Mouse (Mus musculus) C2C12 (cell line): ENCODE results near the gene Cacng8. TPM values are rescaled to one million over a fixed set of nuclear protein-coding genes. Genes with fewer than 3 reads are reported as not detected.

Experiments
- H3K27me3 ChIP-seq: one replicate; pipeline ENCODE4 v1.6.1; 2011; ENCODE audit not compliant: control insufficient read depth, insufficient read depth, insufficient read length
- H3K36me3 ChIP-seq: one replicate; pipeline ENCODE4 v1.6.1; 2011; ENCODE audit not compliant: control insufficient read depth, insufficient read depth
- H3K4me3 ChIP-seq: one replicate; pipeline ENCODE4 v1.5.1; 2011; ENCODE audit warnings: mild to moderate bottlenecking, control low read depth; ENCODE audit not compliant: poor library complexity, insufficient read depth, severe bottlenecking
- H3K79me2 ChIP-seq: one replicate; pipeline ENCODE4 v1.6.1; 2011; ENCODE audit not compliant: control insufficient read depth, insufficient read depth
- H3K79me3 ChIP-seq: one replicate; pipeline ENCODE4 v1.6.1; 2011; ENCODE audit warnings: low read depth, control low read depth
- H3ac ChIP-seq: one replicate; pipeline ENCODE3; 2011; ENCODE audit warnings: low read depth; ENCODE audit not compliant: control insufficient read depth, insufficient read length
- CEBPB ChIP-seq: IDR thresholded peaks from one replicate; pipeline ENCODE4 v1.6.1; 2011; ENCODE audit warnings: low read depth, mild to moderate bottlenecking, control low read depth, moderate library complexity
- CTCF ChIP-seq: IDR thresholded peaks from one replicate; pipeline ENCODE4 v1.5.1; 2011; ENCODE audit not compliant: control insufficient read depth, insufficient read depth, insufficient read length
- FOSL1 ChIP-seq: IDR thresholded peaks from one replicate; pipeline ENCODE4 v1.8.0; 2011; ENCODE audit warnings: mild to moderate bottlenecking, low read length; ENCODE audit not compliant: poor library complexity, insufficient read depth, severe bottlenecking
- MAX ChIP-seq: IDR thresholded peaks from one replicate; pipeline ENCODE4 v1.6.1; 2011; ENCODE audit warnings: mild to moderate bottlenecking, control low read depth
- MYOD1 ChIP-seq: IDR thresholded peaks from one replicate; pipeline ENCODE4 v1.6.1; 2011; ENCODE audit warnings: low read depth; ENCODE audit not compliant: control insufficient read depth, insufficient read length
- MYOG ChIP-seq: IDR thresholded peaks from one replicate; pipeline ENCODE4 v1.6.1; 2011; ENCODE audit not compliant: control insufficient read depth, insufficient read length; ENCODE audit errors: extremely low read depth
- USF1 ChIP-seq: IDR thresholded peaks from one replicate; pipeline ENCODE4 v1.6.1; 2011; ENCODE audit warnings: low read depth, mild to moderate bottlenecking, control low read depth, moderate library complexity
- polyA plus RNA-seq: library from polyadenylated mRNA; unstranded; fragments of >200 nt; fragmentation: generic; extraction: Trizol; gene quantifications from one replicate; pipeline ENCODE4 v1.2.1, GENCODE M21; 2012; ENCODE audit warnings: missing spikeins

Gene Cacng8
- polyA plus RNA-seq, 1 experiment, result 1.3 TPM

GRCm38 (mm10) chr7:3367569-3367968 is 22.9 kb upstream of the Cacng8 start:
- Histone ChIP-seq H3K36me3 (no peaks in the 10 kb centered on the region), H3K4me3 (no peak overlapping the region), H3ac (no peak overlapping the region), H3K79me2 (no peaks in the 10 kb centered on the region), H3K79me3 (no peaks in the 10 kb centered on the region), H3K27me3 (peaks cover 5% of the 10 kb centered on the region)
- TF ChIP-seq CEBPB (no peak), USF1 (no peak), FOSL1 (no peak), MYOG (no peak), MAX (no peak), MYOD1 (no peak), CTCF (no peak)

GRCm38 (mm10) chr7:3368311-3368710 is 22.2 kb upstream of the Cacng8 start:
- Histone ChIP-seq H3K27me3 (peaks cover 5% of the 10 kb centered on the region), H3K79me3 (no peaks in the 10 kb centered on the region), H3K79me2 (no peaks in the 10 kb centered on the region), H3K4me3 (no peak overlapping the region), H3K36me3 (no peaks in the 10 kb centered on the region), H3ac (no peak overlapping the region)
- no peak for TF ChIP-seq CTCF
- no peak for TF ChIP-seq CEBPB
- no peak for TF ChIP-seq FOSL1
- no peak for TF ChIP-seq USF1
- TF ChIP-seq MYOG, result no peak
- TF ChIP-seq MAX, result no peak
- no peak for TF ChIP-seq MYOD1

GRCm38 (mm10) chr7:3369189-3369588 is 21.3 kb upstream of the Cacng8 start:
- H3K79me2 ChIP-seq, result no peaks in the 10 kb centered on the region
- TF ChIP-seq USF1, result no peak
- no peak for TF ChIP-seq MYOD1
- TF ChIP-seq MYOG, result no peak
- TF ChIP-seq CEBPB, result no peak
- TF ChIP-seq CTCF, result no peak
- no peak for TF ChIP-seq FOSL1
- no peak overlapping the region for H3K4me3 ChIP-seq
- no peaks in the 10 kb centered on the region for H3K36me3 ChIP-seq
- H3K27me3 ChIP-seq, result peaks cover 5% of the 10 kb centered on the region
- H3K79me3 ChIP-seq, result no peaks in the 10 kb centered on the region
- no peak overlapping the region for H3ac ChIP-seq

- Histone ChIP-seq H3K36me3 (no peaks in the 10 kb centered on the region), H3K79me3 (no peaks in the 10 kb centered on the region), H3K27me3 (peaks cover 5% of the 10 kb centered on the region), H3K4me3 (no peak overlapping the region), H3K79me2 (no peaks in the 10 kb centered on the region), H3ac (no peak overlapping the region)
- TF ChIP-seq USF1 (no peak), CTCF (no peak)
These were observed 20.1 kb upstream of the Cacng8 start for GRCm38 (mm10) chr7:3370407-3370806.

GRCm38 (mm10) chr7:3372376-3372775 is 18.1 kb upstream of the Cacng8 start:
- Histone ChIP-seq H3K79me3 (no peaks in the 10 kb centered on the region), H3K36me3 (no peaks in the 10 kb centered on the region), H3K79me2 (no peaks in the 10 kb centered on the region), H3K27me3 (no peaks in the 10 kb centered on the region), H3K4me3 (no peak overlapping the region), H3ac (no peak overlapping the region)
- no peak for TF ChIP-seq MYOD1
- TF ChIP-seq USF1, result no peak
- TF ChIP-seq MYOG, result no peak
- no peak for TF ChIP-seq MAX
- no peak for TF ChIP-seq CTCF
- no peak for TF ChIP-seq CEBPB
- no peak for TF ChIP-seq FOSL1

GRCm38 (mm10) chr7:3373754-3374153 is 16.7 kb upstream of the Cacng8 start:
- TF ChIP-seq MYOG (no peak), MAX (no peak), CEBPB (no peak), USF1 (no peak), FOSL1 (no peak), MYOD1 (no peak), CTCF (no peak)
- no peak overlapping the region for H3ac ChIP-seq
- no peaks in the 10 kb centered on the region for H3K27me3 ChIP-seq
- H3K4me3 ChIP-seq, result no peak overlapping the region
- H3K79me2 ChIP-seq, result no peaks in the 10 kb centered on the region
- no peaks in the 10 kb centered on the region for H3K79me3 ChIP-seq
- H3K36me3 ChIP-seq, result no peaks in the 10 kb centered on the region
